Mouse (Mus musculus): ENCODE data around the gene Cfap74.
A peak's percentile ranks its signal among the peaks of the same experiment; 100 is the strongest.
"Not testable (repeated sequence)": the region's sequence is repeated elsewhere in the genome, so short reads cannot be mapped to it uniquely, and the experiment has no call there.

Gene Cfap74

GRCm38 (mm10) chr4:155469590-155470262 is 60.7 kb downstream of the Cfap74 start:
- no peak for DNase-seq (ENCODE audit: low spot score in 2 of 2)

DNA sequence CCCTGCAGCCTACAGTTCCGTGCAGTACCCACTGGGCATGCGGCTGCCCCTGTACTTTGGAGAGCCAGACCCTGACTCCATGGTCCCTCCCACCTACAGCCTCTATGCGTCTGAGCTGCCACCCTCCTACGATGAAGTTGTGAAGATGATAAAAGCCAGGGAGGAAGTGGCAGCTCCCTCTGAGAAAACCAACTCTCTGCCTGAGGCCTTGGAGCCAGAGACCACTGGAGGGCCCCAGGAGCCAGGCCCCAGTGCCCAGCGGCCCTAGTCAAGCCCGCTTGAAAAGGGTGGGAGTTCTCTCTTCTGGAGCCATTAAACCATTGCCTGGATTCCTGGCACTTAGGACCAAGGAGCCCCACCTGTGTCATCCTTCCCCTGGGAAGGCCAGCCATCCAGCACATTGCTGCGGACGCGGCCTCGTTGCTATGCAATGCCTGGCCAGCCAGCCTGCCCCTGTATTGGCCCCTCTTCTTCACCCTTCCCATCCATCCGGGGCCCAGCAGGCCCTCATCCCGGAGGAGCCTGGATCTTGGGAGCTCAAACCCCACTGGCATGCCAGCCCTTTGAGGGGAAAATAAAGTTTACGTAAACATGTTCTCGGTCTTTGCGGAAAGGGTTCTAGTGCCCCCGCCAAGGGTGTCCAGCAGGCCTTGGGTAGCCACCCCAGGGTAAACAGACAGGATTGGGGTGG is 61.4 kb downstream of the Cfap74 start:
- no peak for DNase-seq (ENCODE audit: low spot score in 2 of 2)

DNA sequence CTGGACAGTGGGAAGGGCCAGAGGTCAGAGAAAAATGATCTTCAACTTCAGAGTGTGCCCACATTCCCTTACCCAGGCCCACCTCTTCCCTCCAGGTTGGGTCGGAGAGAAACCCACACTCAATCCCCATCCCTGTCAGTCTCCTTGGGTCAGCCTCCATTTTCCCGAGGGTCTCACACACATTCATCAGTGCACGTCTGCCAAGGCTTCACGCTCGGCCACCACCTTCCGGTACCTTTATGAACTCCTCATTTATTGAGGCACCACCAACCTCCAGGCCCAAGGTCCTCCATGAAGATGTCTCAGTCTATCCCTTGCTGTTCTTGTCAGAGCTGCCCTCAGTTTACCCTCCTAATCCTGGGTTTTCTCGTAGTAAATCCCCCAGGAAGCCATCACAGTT is 62.0 kb downstream of the Cfap74 start:
- no peak for DNase-seq (ENCODE audit: low spot score in 2 of 2)

DNA sequence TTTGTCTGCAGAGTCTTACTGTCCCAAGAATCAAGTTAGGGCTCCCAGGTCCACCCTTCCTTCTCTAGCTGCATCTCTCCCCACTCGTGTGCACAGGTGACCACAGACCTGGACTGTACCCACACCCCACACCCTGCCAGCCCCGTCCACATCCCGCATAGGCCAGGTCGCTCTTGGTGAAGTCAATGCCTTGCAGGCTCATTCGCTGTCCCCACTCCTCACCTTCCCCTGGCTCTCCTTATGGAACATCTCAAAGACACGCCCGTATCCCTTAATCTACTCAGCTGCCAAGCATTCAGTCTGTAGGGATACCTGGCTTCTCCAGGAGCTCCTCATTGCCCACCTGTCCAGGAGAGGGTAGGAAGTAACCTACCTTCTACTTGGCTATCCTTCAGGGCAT is 62.4 kb downstream of the Cfap74 start:
- DNase-seq (ENCODE audit: low spot score in 2 of 2), result no peak

GRCm38 (mm10) chr4:155472716-155473290 is 63.8 kb downstream of the Cfap74 start:
- no peak for DNase-seq (ENCODE audit: low spot score in 2 of 2)

DNA sequence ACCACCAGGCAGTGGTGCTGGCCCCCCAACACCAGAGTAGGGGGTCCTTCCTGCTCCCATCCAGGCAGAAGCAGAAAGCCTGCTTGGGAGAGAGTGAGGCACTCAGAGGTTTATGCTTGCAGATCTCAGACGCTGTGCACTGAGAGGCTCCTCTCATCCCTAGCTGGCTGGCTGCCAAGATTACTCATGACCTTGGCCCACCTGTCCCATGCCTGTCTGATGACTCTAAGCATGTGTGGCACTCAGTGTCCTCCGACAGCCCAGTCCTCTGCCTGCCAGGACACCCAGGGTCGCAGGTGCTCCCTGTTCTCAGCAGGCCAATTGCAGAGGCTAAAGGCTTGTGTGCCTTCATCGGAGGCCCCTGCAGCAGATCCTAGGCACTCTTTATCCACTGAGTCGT is 64.3 kb downstream of the Cfap74 start:
- no peak for DNase-seq (ENCODE audit: low spot score in 2 of 2)

DNA sequence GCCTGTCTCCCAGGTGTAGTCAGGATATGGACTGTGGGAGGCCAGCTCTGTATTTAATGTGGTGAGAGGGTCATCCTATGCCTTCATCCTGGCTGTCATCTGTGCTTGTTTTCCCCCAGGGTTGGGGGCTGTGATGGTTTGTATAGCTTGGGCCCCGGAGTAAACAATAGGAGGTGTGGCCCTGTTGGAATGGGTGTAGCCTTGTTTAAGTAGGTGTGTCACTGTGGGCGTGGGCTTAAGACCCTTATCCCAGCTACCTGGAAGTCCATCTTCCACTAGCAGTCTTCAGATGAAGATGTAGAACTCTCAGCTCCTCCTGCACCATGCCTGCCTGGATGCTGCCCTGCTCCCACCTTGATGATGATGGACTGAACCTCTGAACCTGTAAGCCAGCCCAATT is 64.8 kb downstream of the Cfap74 start:
- DNase-seq (ENCODE audit: low spot score in 2 of 2), result not testable (repeated sequence)

DNA sequence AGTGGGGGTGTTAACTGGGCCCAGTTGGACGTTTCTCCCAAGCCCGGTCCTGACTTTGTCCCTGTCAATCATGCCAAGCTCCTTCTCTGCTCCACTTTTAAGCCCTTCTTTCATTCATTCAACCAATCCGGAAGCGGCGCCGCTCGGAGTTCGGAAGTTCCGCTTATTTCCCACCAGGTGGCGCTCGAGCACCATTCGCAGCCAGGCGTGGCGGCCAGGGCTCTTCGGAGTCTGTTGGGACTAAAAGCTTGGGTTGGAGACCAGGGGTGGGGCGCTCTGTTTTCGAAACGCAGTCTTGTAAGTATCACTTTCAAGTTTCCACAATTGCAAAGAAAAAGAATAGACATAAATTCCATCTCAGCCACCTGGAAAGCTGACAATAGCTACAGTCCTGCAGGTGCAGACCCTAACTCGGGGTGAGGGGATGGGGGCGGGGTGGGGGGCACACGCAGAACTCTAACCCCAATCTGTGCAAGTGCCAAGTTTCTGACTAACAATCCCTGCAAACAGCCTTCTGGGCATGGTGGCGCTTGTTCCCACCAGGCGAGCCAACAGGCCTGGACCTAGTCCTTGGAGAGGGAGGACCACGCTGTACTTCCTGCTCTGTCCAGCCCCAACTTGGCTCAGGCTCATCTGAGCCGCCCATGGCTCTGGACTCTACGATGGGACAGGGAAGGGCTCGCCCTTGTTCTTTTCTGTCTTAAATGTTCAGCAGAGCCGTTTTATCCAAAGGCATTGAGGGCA is 72.6 kb downstream of the Cfap74 start:
- DNase-seq (ENCODE audit: low spot score in 2 of 2), result peak; percentile 55 to 69

- no peak for DNase-seq (ENCODE audit: low spot score in 2 of 2)
Observed at GRCm38 (mm10) chr4:155482125-155482480, 73.1 kb downstream of the Cfap74 start.

DNA sequence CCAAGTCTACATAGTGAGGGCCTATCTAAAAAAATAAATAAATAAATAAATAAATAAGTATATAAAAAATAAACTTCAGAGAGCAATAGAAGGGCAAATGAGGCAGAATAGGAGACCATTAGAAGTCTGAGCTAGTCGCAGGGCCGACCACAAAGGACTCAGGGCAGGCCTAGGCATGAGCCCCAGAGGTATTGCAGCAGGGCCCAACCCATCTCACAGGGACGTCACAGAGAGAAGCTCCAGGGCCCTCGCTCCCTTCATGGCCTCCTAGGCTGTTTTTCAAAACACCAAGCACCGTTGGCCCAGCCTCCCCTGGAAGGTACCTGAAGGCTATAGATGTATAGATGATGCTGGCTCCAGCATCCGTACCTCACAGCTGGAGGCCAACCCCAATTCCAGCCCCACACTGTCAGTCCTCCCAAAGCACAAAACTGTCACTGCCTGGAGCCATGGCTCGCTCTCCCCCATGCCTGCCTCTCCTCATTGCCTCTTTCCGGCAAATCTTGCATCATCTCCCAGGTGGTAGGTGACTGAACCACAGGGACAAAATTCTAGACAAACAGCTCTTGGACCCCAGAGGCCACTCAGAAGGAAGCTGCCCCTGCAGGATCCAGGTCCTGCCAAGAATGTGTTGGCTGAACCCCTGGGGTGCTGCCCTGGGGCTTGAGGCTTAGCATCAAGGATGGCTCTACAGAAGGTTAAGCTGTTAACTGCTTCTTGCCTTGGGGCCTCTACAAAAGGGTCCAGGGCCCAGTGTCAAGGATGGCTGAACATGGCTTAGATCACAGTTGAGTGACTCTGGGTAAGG is 73.9 kb downstream of the Cfap74 start:
- DNase-seq (ENCODE audit: low spot score in 2 of 2), result no peak

GRCm38 (mm10) chr4:155485521-155485920 is 76.5 kb downstream of the Cfap74 start:
- DNase-seq (ENCODE audit: low spot score in 2 of 2), result no peak

DNA sequence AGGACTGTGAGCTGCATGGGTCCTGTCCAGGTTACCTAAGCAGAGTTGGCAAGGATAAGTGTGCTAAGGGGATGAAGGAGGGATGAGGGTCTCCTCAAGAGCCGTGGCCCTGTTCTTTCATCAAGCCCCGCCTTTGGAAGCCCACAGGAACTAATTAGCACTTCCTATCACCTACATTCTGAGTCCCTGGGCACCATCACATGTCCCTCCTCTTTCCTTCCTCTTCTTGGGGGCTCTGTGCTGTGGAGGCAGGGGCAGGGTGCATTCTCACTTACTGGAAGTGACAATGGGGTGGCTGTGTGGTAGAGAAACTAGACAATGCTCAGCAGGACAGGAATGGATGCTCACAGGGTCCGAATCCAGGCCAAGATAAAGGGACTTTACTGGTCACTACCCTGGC is 78.8 kb downstream of the Cfap74 start:
- no peak for DNase-seq (ENCODE audit: low spot score in 2 of 2)

GRCm38 (mm10) chr4:155488232-155489025 is 79.4 kb downstream of the Cfap74 start:
- DNase-seq (ENCODE audit: low spot score in 2 of 2), result no peak

GRCm38 (mm10) chr4:155489101-155489970 is 80.3 kb downstream of the Cfap74 start:
- no peak for DNase-seq (ENCODE audit: low spot score in 2 of 2)

GRCm38 (mm10) chr4:155490456-155490855 is 81.5 kb downstream of the Cfap74 start:
- DNase-seq (ENCODE audit: low spot score in 2 of 2), result no peak

- DNase-seq (ENCODE audit: low spot score in 2 of 2), result peak; percentile 80 to 91
Observed at GRCm38 (mm10) chr4:155490990-155491504, 82.1 kb downstream of the Cfap74 start, which contains the start of gene Gnb1. Gnb1 (plus strand) TSS chr4:155491361.

- DNase-seq (ENCODE audit: low spot score in 2 of 2), result no peak
Observed at GRCm38 (mm10) chr4:155491529-155492130, 82.6 kb downstream of the Cfap74 start.

GRCm38 (mm10) chr4:155492131-155492633 is 83.2 kb downstream of the Cfap74 start:
- DNase-seq (ENCODE audit: low spot score in 2 of 2), result peak in 1 of 2 experiments; percentile 38

DNA sequence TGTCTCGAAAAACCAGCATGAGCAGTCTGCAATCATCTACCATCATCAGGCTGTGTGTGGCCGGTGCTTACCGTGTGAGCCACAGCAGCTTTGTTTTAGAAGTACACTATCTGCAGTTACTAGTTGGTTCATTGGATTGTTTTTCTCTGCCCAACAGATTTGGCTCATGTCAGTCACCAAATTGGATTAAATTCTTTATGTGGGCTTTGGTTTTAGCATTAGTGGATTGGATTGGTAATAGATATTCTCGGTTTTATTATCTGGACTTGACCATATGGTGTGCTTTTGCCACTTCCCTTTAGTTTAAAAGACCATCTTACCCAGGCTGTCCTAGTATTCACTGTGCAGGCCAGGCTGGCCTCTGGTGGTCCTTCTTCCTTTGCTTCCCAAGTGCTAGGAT is 85.9 kb downstream of the Cfap74 start:
- no peak for DNase-seq (ENCODE audit: low spot score in 2 of 2)
